Mouse (Mus musculus): ENCODE data around the gene Nmi. TPM values are rescaled to one million over a fixed set of nuclear protein-coding genes. Genes with fewer than 3 reads are reported as not detected.
A peak's percentile ranks its signal among the peaks of the same experiment; 100 is the strongest.

Nmi gene
- polyA plus RNA-seq, 1 experiment from 2014 or later, result 22.4 TPM

DNA sequence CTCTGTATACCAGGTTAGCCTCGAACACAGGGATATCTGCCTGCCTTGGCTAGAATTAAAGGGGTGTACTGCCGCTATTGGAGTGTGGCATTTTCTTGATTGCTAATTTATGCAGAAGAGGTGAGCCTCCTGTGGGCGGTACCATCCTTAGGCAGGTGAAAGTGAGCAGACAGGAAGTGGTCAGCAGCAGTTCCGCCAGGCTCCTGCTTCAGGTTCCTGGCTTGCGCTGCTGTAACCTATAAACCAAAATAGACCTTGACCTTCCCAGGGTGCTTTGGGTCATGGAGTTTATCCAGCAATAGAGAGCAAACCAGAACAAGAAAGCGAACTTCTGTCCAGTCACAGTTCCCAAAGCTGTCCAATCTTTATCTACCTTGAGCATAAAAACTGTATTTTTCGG is 37.4 kb downstream of the Nmi start:
- ATAC-seq (ENCODE audit: insufficient read depth, low FRiP score), result no peak
- 93% methylated on average over 7 of the region's 7 CpGs for WGBS
- H3K27me3 ChIP-seq (ENCODE audit: control insufficient read depth, insufficient read depth, low read length), result no peaks in the 10 kb centered on the region

DNA sequence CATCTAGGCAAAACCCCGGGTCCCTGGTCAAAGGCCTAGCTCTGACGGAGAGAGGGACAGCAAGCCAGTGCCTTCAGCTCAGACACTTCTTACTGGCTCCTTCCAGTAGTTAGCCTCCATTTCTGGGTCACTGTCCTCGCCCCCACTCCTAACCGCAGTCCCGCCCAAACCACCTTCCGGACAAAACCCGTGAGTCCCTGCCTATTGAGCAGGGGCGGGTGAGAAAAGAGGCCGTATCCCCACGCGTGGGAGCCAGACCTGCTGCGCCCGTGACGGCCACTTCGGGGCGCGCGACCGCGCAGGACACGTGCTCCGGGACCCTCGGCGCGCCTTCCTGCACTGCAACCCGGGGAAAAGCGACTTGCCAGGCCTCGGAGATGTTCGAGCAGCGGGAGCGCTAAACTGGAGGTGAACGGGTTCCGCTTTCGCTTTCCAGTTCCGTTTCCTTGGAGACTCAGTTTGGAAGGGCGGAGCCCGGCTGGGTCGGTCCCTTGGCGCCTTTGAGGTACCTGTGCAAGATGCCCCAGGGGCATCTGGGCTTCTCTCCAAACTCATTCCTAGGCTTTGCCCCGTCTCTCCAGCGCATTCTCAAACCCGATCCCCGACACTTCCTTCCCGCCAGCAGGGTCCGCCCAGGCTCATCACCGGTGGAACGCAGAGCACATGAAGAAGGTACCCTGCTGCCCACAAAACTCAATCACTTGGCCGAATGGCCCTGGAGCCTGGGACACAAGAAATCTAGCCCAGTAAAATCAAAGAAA is 38.5 kb downstream of the Nmi start, which contains the start of gene Rbm43:
TSS of gene Rbm43 (minus strand) at position 590 of the 761 bp plus-strand sequence.
- Histone ChIP-seq H3K9me3 (replicated peaks; ENCODE audit: control insufficient read depth, low read length) (no peaks in the 10 kb centered on the region), H3K4me1 (ENCODE audit: control insufficient read depth, insufficient read depth, low read length) (peaks cover 10% of the 10 kb centered on the region), H3K36me3 (ENCODE audit: control insufficient read depth, insufficient read depth, low read length) (peaks cover 5% of the 10 kb centered on the region; the same call in 1 of the 2 replicates), H3K9ac (ENCODE audit: low read length) (peak within 1 kb of the TSS; percentile 76), H3K4me3 (replicated peaks; ENCODE audit: low read length) (peak within 1 kb of the TSS; percentile 75), H3K27me3 (ENCODE audit: control insufficient read depth, insufficient read depth, low read length) (no peaks in the 10 kb centered on the region), H3K27ac (ENCODE audit: low read length) (peak within 1 kb of the TSS; percentile 67), H3K4me2 (ENCODE audit: low read depth, low read length) (peak within 1 kb of the TSS; percentile 67)
- ATAC-seq (ENCODE audit: insufficient read depth, low FRiP score), result peak; percentile 70; the same call in 1 of the 2 replicates
- WGBS, result under 1% methylated on average over 48 of the region's 48 CpGs

More for the DNA sequence above, 37.4 kb downstream of the Nmi start:
- Histone ChIP-seq H3K9ac (ENCODE audit: low read length) (no peak overlapping the region), H3K27ac (ENCODE audit: low read length) (no peak overlapping the region), H3K4me1 (ENCODE audit: control insufficient read depth, insufficient read depth, low read length) (peaks cover 10% of the 10 kb centered on the region), H3K36me3 (ENCODE audit: control insufficient read depth, insufficient read depth, low read length) (no peaks in the 10 kb centered on the region), H3K4me2 (ENCODE audit: low read depth, low read length) (no peak overlapping the region), H3K4me3 (replicated peaks; ENCODE audit: low read length) (no peak overlapping the region), H3K9me3 (replicated peaks; ENCODE audit: control insufficient read depth, low read length) (no peaks in the 10 kb centered on the region)

DNA sequence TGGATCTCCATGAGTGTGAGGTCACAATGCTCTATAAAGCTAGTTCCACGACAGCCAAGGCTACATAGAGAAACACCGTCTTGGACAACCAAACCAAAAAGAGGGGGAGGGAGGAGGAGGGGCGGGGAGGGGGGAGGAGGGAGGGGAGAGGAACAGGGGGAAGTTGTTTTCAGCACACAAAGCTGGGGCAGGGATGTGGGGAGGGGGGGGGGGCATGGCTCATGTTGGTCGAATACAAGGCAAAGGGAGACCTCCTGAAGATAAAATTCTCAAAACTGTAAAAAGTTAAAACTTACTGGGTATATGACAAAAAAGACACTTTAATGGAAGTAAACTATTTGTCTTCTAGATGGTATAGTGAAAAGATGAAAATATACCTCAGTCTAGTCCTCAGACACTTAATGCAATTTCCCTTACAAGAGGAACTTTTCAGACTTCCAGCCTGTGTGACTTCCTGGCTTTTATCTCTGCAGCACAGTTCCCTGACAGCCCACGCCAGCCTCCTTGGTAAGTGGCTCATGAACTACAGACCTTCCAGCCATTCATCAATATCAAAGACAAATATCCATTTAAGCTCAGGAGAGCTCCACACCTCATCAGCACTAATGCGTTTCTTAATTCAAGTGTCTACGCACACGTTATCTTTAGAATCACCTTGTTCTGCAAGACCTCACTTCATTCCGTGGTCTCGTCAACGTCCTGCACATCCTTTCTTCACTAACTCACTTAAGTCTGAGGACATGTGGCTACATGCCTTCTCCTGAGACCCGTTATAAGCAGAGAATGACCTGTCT is 39.8 kb downstream of the Nmi start:
- Histone ChIP-seq H3K4me2 (ENCODE audit: low read depth, low read length) (peak overlapping the region; percentile 67), H3K27me3 (ENCODE audit: control insufficient read depth, insufficient read depth, low read length) (no peaks in the 10 kb centered on the region), H3K4me1 (ENCODE audit: control insufficient read depth, insufficient read depth, low read length) (peaks cover 10% of the 10 kb centered on the region), H3K9me3 (replicated peaks; ENCODE audit: control insufficient read depth, low read length) (no peaks in the 10 kb centered on the region), H3K36me3 (ENCODE audit: control insufficient read depth, insufficient read depth, low read length) (peaks cover 5% of the 10 kb centered on the region; the same call in 1 of the 2 replicates), H3K27ac (ENCODE audit: low read length) (peak overlapping the region; percentile 9; the same call in 1 of the 2 replicates), H3K4me3 (replicated peaks; ENCODE audit: low read length) (peak overlapping the region; percentile 75), H3K9ac (ENCODE audit: low read length) (peak overlapping the region; percentile 23; the same call in 1 of the 2 replicates)
- WGBS, result 34% methylated on average over 12 of the region's 12 CpGs
- ATAC-seq (ENCODE audit: insufficient read depth, low FRiP score), result no peak

DNA sequence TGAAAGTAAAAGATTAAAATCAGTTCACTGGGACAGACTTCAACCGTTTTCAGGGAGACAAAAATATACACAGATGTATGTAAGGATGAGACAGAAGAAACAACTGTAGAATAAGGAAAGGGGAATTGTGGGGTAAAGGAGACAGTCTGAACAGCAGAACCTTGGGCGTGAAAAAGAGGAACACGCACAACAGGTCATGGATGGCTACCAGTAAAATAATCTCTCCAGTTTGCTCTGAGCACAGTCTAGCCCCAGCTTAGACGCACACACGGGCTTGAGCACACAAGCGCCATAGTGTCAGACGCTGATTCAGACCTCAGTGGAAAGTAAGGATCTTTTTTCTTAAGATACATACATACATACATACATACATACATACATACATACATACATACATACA is 42.1 kb downstream of the Nmi start:
- no peak overlapping the region for H3K4me2 ChIP-seq (ENCODE audit: low read depth, low read length)
- H3K4me1 ChIP-seq (ENCODE audit: control insufficient read depth, insufficient read depth, low read length), result peaks cover 10% of the 10 kb centered on the region
- H3K4me3 ChIP-seq (replicated peaks; ENCODE audit: low read length), result no peak overlapping the region
- no peak for ATAC-seq (ENCODE audit: insufficient read depth, low FRiP score)
- no peaks in the 10 kb centered on the region for H3K27me3 ChIP-seq (ENCODE audit: control insufficient read depth, insufficient read depth, low read length)
- WGBS, result 81% methylated on average over 7 of the region's 7 CpGs
- H3K9ac ChIP-seq (ENCODE audit: low read length), result no peak overlapping the region
- H3K9me3 ChIP-seq (replicated peaks; ENCODE audit: control insufficient read depth, low read length), result no peaks in the 10 kb centered on the region
- H3K36me3 ChIP-seq (ENCODE audit: control insufficient read depth, insufficient read depth, low read length), result peaks cover 5% of the 10 kb centered on the region; the same call in 1 of the 2 replicates
- no peak overlapping the region for H3K27ac ChIP-seq (ENCODE audit: low read length)

DNA sequence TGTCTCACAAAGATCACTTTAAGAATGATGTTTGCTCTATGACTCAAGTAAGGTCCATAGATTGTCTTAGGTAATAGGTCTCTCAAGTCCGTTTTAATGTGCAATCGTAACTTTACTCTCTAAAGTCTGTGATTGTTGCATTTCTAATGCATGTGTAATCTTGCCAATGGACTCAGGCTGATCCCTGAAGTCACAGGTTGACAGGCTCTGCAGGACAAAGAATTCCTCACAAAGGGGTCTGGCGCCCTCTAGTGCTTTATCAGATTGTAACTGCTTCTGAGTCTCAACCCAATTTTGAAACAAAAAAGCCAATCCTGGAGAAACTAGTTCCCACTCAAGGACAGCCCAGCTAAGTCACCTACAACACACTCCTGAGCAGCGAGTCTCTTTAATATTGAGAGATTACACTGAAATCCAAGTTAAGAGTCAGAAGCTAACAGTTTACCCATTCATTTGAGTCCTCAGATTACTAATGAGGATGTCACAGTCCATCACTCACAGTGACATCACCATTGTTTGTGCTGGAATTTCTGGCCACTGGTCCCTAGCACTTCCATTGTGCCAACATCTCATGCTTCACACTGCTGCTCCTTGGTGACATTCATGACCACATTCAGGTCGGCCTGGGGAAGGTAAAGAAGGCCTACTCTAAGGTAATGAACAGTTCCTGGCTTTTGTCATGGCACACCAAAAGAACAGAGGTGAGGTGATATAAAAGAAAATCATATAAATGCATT is 58.2 kb downstream of the Nmi start:
- Histone ChIP-seq H3K27me3 (ENCODE audit: control insufficient read depth, insufficient read depth, low read length) (no peaks in the 10 kb centered on the region), H3K4me1 (ENCODE audit: control insufficient read depth, insufficient read depth, low read length) (no peaks in the 10 kb centered on the region; the same call in 1 of the 2 replicates), H3K27ac (ENCODE audit: low read length) (no peak overlapping the region), H3K9me3 (replicated peaks; ENCODE audit: control insufficient read depth, low read length) (no peaks in the 10 kb centered on the region), H3K4me3 (replicated peaks; ENCODE audit: low read length) (no peak overlapping the region), H3K4me2 (ENCODE audit: low read depth, low read length) (no peak overlapping the region), H3K36me3 (ENCODE audit: control insufficient read depth, insufficient read depth, low read length) (no peaks in the 10 kb centered on the region), H3K9ac (ENCODE audit: low read length) (no peak overlapping the region)
- ATAC-seq (ENCODE audit: insufficient read depth, low FRiP score), result no peak
- 14% methylated on average over 5 of the region's 5 CpGs for WGBS

DNA sequence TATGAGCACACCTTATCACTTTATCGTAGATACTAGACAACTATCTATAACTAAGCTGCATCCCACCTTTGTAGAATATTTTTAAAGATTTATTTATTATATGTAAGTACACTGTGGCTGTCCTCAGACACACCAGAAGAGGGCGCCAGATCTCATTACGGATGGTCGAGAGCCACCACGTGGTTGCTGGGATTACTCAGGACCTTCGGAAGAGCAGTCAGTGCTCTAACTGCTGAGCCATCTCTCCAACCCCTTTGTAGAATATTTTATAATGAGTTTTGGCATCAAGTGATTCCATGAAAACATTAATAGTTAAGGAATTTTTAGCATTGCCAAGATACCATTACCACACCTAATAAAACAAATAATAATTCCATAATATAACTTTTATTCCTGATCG is 58.8 kb downstream of the Nmi start:
- H3K9ac ChIP-seq (ENCODE audit: low read length), result no peak overlapping the region
- H3K4me3 ChIP-seq (replicated peaks; ENCODE audit: low read length), result no peak overlapping the region
- H3K27me3 ChIP-seq (ENCODE audit: control insufficient read depth, insufficient read depth, low read length), result no peaks in the 10 kb centered on the region
- H3K4me2 ChIP-seq (ENCODE audit: low read depth, low read length), result no peak overlapping the region
- no peaks in the 10 kb centered on the region for H3K9me3 ChIP-seq (replicated peaks; ENCODE audit: control insufficient read depth, low read length)
- H3K27ac ChIP-seq (ENCODE audit: low read length), result no peak overlapping the region
- H3K36me3 ChIP-seq (ENCODE audit: control insufficient read depth, insufficient read depth, low read length), result no peaks in the 10 kb centered on the region
- WGBS, result 52% methylated on average over 7 of the region's 7 CpGs
- no peak for ATAC-seq (ENCODE audit: insufficient read depth, low FRiP score)
- H3K4me1 ChIP-seq (ENCODE audit: control insufficient read depth, insufficient read depth, low read length), result no peaks in the 10 kb centered on the region; the same call in 1 of the 2 replicates

DNA sequence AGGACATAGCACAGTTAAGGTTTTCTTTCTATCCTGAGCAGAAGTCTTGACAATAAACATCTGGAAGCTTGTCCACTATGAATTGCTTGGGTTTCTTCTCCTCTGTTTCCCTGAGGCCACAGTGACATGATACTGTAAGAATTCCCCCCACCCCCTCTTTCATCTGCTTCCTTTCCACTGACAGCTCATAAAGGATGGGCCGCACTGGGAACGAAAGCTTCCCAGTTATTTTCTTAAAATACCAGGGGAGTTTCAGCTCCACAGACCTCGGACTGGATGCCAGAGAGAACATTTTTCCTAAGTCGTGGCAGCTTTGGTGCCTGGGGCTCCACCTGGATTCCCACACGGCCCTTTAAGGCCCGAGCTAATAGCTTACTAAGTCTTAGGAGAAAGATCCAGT is 60.6 kb downstream of the Nmi start:
- peak; percentile 60; the same call in 1 of the 2 replicates for ATAC-seq (ENCODE audit: insufficient read depth, low FRiP score)
- no peak overlapping the region for H3K4me3 ChIP-seq (replicated peaks; ENCODE audit: low read length)
- no peak overlapping the region for H3K4me2 ChIP-seq (ENCODE audit: low read depth, low read length)
- H3K4me1 ChIP-seq (ENCODE audit: control insufficient read depth, insufficient read depth, low read length), result no peaks in the 10 kb centered on the region; the same call in 1 of the 2 replicates
- H3K36me3 ChIP-seq (ENCODE audit: control insufficient read depth, insufficient read depth, low read length), result no peaks in the 10 kb centered on the region
- H3K9me3 ChIP-seq (replicated peaks; ENCODE audit: control insufficient read depth, low read length), result no peaks in the 10 kb centered on the region
- WGBS, result 17% methylated on average over 6 of the region's 6 CpGs
- no peaks in the 10 kb centered on the region for H3K27me3 ChIP-seq (ENCODE audit: control insufficient read depth, insufficient read depth, low read length)
- H3K27ac ChIP-seq (ENCODE audit: low read length), result peak overlapping the region; percentile 80
- no peak overlapping the region for H3K9ac ChIP-seq (ENCODE audit: low read length)

DNA sequence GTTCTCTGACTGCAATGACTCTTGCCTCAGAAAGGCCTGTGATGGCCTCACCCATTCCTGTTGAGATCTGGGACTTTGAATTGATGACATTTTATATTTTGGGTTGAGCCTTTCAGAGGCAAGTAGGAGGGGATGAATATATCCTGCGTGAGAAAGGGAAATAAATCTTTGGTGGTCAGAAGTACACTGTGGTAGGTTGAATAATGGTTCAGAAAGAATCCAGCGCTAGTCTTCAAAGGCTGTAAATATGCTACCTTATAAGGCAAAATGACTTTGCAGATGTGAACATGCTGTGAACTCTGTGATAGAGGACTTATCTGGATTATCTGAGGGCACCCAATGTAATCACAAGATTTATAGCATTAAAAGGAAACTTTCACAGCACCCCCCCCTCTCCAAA is 61.4 kb downstream of the Nmi start:
- peak; percentile 56; the same call in 1 of the 2 replicates for ATAC-seq (ENCODE audit: insufficient read depth, low FRiP score)
- 43% methylated on average over 2 of the region's 2 CpGs for WGBS
- H3K27ac ChIP-seq (ENCODE audit: low read length), result peak overlapping the region; percentile 80

More for the DNA sequence above, 61.4 kb downstream of the Nmi start:
- H3K27me3 ChIP-seq (ENCODE audit: control insufficient read depth, insufficient read depth, low read length), result no peaks in the 10 kb centered on the region
- no peaks in the 10 kb centered on the region for H3K9me3 ChIP-seq (replicated peaks; ENCODE audit: control insufficient read depth, low read length)
- no peaks in the 10 kb centered on the region for H3K36me3 ChIP-seq (ENCODE audit: control insufficient read depth, insufficient read depth, low read length)
- H3K4me2 ChIP-seq (ENCODE audit: low read depth, low read length), result no peak overlapping the region
- H3K4me1 ChIP-seq (ENCODE audit: control insufficient read depth, insufficient read depth, low read length), result no peaks in the 10 kb centered on the region; the same call in 1 of the 2 replicates
- H3K4me3 ChIP-seq (replicated peaks; ENCODE audit: low read length), result no peak overlapping the region
- no peak overlapping the region for H3K9ac ChIP-seq (ENCODE audit: low read length)

Measured in stomach, embryonic 16.5 days (tissue).